Mouse (Mus musculus) liver, embryonic 15.5 days (tissue): ENCODE data around the gene Morn4. TPM values are rescaled to one million over a fixed set of nuclear protein-coding genes. Genes with fewer than 3 reads are reported as not detected.
A peak's percentile ranks its signal among the peaks of the same experiment; 100 is the strongest.

Experiments used
- ATAC-seq: fragments of 200-750 bp; cut with Nextera tagmentation; 2 replicates; pipeline ENCODE4 v1.8.0; 2017; ENCODE audit warnings: moderate number of reproducible peaks, mild to moderate bottlenecking, moderate library complexity; ENCODE audit not compliant: insufficient read depth
- H3K27ac ChIP-seq: fragments of 300-500 bp; sonication (generic); replicated peaks from 2 replicates; pipeline ENCODE4 v1.5.1; 2015; ENCODE audit warnings: mild to moderate bottlenecking, inconsistent platforms
- H3K27me3 ChIP-seq: fragments of 300-500 bp; sonication (generic); 2 replicates; pipeline ENCODE4 v1.6.1; 2015; ENCODE audit warnings: mild to moderate bottlenecking, inconsistent platforms
- H3K36me3 ChIP-seq: fragments of 300-500 bp; sonication (generic); replicated peaks from 2 replicates; pipeline ENCODE4 v1.6.1; 2015; ENCODE audit warnings: moderate library complexity, mild to moderate bottlenecking, inconsistent platforms
- H3K4me1 ChIP-seq: fragments of 300-500 bp; sonication (generic); replicated peaks from 2 replicates; pipeline ENCODE4 v1.6.1; 2015; ENCODE audit warnings: inconsistent platforms
- H3K4me2 ChIP-seq: fragments of 300-500 bp; sonication (generic); 2 replicates; pipeline ENCODE4 v1.6.1; 2015; ENCODE audit warnings: moderate library complexity, mild to moderate bottlenecking, inconsistent platforms
- H3K4me3 ChIP-seq: fragments of 300-500 bp; sonication (generic); replicated peaks from 2 replicates; pipeline ENCODE4 v1.5.1; 2015; ENCODE audit warnings: mild to moderate bottlenecking, inconsistent platforms
- H3K9ac ChIP-seq: fragments of 300-500 bp; sonication (generic); 2 replicates; pipeline ENCODE4 v1.6.1; 2015; ENCODE audit warnings: moderate library complexity, mild to moderate bottlenecking, inconsistent platforms
- H3K9me3 ChIP-seq: fragments of 300-500 bp; sonication (generic); replicated peaks from 2 replicates; pipeline ENCODE4 v1.6.1; 2016; ENCODE audit warnings: inconsistent platforms
- WGBS: fragments of 180-500 bp; shearing (Covaris S2); methylation state at CpG from one replicate; pipeline ENCODE4 v1.1.7; 2015; ENCODE audit warnings: mixed read lengths; ENCODE audit not compliant: insufficient replicate concordance; 5-methylcytosine and 5-hydroxymethylcytosine counted together
- polyA plus RNA-seq: library from polyadenylated mRNA; unstranded; fragments of >200 nt; fragmentation: Nextera tagmentation; extraction: Ambion mirVana; gene quantifications from 2 replicates; pipeline ENCODE4 v1.2.1, GENCODE M21; 2015

Morn4 gene
- polyA plus RNA-seq, 1 experiment from 2014 or later, result 1.4 TPM

DNA sequence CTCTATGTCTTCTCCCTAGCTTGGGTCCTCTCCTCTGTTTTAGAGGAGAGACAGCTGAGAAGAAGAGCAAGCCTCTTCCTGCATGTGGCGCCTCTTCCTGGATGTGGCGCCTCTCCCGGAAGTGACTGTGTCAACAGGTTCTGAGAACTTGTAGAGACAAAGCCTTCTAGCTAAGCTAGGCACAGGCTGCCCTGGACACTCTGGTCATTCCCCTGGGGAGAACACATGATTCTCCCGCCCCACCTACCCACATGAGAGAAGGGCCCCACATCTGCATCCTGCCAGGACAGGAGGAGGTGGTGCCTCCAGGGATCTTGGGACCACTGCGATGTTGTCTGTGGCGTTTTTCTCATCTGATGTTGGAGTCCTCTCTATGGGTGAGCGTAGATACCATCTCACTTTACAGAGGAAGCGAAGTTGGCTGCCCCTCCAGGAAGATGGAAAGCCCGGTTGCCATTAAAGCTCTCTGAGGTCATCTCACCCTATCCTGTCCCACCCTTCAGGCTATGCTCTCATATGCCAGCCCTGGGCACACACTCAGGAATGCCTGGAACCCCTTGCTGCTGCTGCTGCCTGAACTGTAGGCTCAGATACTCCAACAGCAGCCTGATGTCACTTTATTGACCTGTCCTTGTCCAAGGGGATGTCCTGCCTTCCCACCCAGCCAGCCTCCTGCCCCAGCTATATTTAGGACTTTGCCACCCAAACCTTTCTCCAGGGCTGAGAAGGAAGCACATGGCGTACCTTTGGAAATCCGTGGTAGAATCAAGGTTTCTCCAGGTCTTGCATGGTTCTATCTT, 17.5 kb downstream of the Morn4 start:
- WGBS, result 51% methylated on average over 11 of the region's 11 CpGs

GRCm38 (mm10) chr19:42061443-42061842, 24.7 kb downstream of the Morn4 start:
- H3K27me3 ChIP-seq, result no peaks in the 10 kb centered on the region
- peaks cover 5% of the 10 kb centered on the region for H3K4me1 ChIP-seq
- peak overlapping the region; percentile 48 for H3K27ac ChIP-seq
- H3K9me3 ChIP-seq, result no peaks in the 10 kb centered on the region
- H3K9ac ChIP-seq, result no peak overlapping the region
- 64% methylated on average over 7 of the region's 7 CpGs for WGBS
- H3K36me3 ChIP-seq, result 0 out of 2 replicates have a peak, but pooled peaks cover 4% of the 10 kb centered on the region
- ATAC-seq, result peak; percentile 80
- no peak overlapping the region for H3K4me2 ChIP-seq
- H3K4me3 ChIP-seq, result no peak overlapping the region

More for the DNA sequence above, 17.5 kb downstream of the Morn4 start:
- Histone ChIP-seq H3K27me3 (no peaks in the 10 kb centered on the region), H3K4me2 (no peak overlapping the region), H3K36me3 (0 out of 2 replicates have a peak, but pooled peaks cover 7% of the 10 kb centered on the region), H3K9me3 (no peaks in the 10 kb centered on the region), H3K4me1 (no peaks in the 10 kb centered on the region; the same call in 1 of the 2 replicates), H3K4me3 (no peak overlapping the region), H3K9ac (no peak overlapping the region), H3K27ac (no peak overlapping the region)
- ATAC-seq, result no peak

DNA sequence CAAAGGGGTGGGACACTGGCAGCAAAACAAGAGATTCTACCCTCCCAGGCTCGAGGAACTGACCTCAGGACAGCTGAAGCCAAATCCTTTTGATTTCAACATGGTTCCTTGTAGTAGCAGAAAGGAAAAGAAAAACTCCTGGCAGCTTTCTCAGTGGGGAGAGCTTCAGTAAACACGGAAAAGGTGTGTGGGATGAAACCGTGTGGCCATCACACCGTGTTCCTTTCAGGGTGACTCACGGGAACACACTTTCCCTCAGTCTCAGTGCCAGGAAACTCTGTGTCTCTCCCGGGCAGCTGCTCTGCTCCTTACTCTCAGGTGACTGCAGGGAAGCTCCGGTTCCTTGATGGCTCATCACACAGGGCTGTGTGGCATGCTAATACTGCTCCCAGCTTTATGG, 27.7 kb downstream of the Morn4 start:
- Histone ChIP-seq H3K27me3 (no peaks in the 10 kb centered on the region), H3K9ac (no peak overlapping the region), H3K4me3 (no peak overlapping the region), H3K36me3 (0 out of 2 replicates have a peak, but pooled peaks cover 4% of the 10 kb centered on the region), H3K4me1 (peaks cover 5% of the 10 kb centered on the region), H3K4me2 (no peak overlapping the region), H3K27ac (no peak overlapping the region), H3K9me3 (no peaks in the 10 kb centered on the region)
- ATAC-seq, result no peak
- WGBS, result 52% methylated on average over 7 of the region's 7 CpGs

GRCm38 (mm10) chr19:42056719-42057409, 29.3 kb downstream of the Morn4 start:
- no peak for ATAC-seq
- 53% methylated on average over 6 of the region's 6 CpGs for WGBS

DNA sequence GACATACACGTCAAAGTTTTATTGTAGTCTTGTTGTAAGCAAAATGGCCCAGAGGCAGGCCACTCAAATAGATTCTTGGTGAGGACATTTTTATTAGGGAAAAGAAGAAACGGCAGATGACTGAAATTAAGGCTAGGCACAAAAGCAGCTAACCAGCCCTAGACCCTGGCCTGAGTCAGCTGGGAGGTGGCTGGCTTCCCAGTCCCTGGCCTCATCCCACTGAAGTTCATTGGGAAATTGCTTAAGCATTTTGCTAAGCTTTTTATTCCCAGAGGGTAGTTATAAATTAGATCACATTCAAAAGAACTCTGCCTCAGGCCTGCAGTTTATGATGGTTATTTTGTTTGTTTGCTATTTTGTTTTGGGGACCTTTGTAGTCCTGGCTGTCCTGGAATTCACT, 30.3 kb downstream of the Morn4 start:
- Histone ChIP-seq H3K36me3 (no peaks in the 10 kb centered on the region), H3K9me3 (no peaks in the 10 kb centered on the region), H3K27me3 (no peaks in the 10 kb centered on the region), H3K9ac (no peak overlapping the region), H3K4me3 (no peak overlapping the region), H3K4me1 (peaks cover under 1% of the 10 kb centered on the region), H3K27ac (no peak overlapping the region), H3K4me2 (no peak overlapping the region)
- ATAC-seq, result no peak
- 55% methylated on average over 2 of the region's 2 CpGs for WGBS

More at GRCm38 (mm10) chr19:42056719-42057409, 29.3 kb downstream of the Morn4 start:
- Histone ChIP-seq H3K4me1 (peaks cover 5% of the 10 kb centered on the region), H3K27me3 (no peaks in the 10 kb centered on the region), H3K27ac (no peak overlapping the region), H3K9ac (no peak overlapping the region), H3K4me2 (no peak overlapping the region), H3K9me3 (no peaks in the 10 kb centered on the region), H3K4me3 (no peak overlapping the region), H3K36me3 (no peaks in the 10 kb centered on the region)

DNA sequence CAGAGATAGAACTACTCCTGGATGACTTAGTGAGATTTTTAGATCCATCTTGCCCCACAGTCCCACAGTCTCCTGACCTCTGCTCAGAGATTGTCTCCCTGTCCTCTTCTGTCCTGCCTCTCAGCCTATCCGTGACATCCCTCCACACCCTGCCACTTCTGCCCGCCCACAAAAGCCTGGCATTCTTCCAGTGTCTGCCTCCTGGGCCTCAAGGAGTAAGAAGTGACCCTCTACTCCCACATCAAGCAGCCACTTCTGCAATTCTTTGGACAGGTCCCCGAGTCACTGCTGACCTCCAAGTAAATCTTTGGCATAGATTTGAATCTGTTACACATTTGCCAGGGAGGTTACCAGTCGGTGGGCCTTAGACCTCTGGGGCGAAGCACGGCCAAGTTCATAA, 31.9 kb downstream of the Morn4 start:
- no peak overlapping the region for H3K27ac ChIP-seq
- H3K4me1 ChIP-seq, result no peaks in the 10 kb centered on the region
- no peaks in the 10 kb centered on the region for H3K27me3 ChIP-seq
- 55% methylated on average over 6 of the region's 6 CpGs for WGBS
- no peak overlapping the region for H3K4me2 ChIP-seq
- no peaks in the 10 kb centered on the region for H3K36me3 ChIP-seq
- H3K9ac ChIP-seq, result no peak overlapping the region
- no peak for ATAC-seq
- H3K4me3 ChIP-seq, result no peak overlapping the region
- no peaks in the 10 kb centered on the region for H3K9me3 ChIP-seq

DNA sequence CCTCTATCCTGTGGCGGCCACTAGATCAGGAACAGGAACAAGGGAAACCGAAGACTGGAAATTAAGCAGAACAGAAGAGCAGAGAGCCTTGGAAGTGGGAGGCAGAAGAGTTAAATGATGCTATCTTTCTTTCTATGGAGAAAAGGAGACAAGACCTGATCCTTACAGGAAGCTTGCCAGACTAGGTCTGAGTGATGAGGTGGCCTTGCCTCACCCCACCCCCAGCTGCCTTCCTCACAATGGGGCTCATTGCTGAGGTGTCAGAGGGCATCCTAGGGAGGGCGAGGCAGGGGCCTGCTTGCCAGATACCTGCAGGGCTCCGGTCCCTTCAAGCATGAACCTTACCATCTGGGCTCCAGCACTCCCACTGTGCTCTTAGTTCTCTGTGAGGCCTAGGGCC, 34.2 kb downstream of the Morn4 start, which contains the start of gene 4933411K16Rik:
Gene 4933411K16Rik (plus strand): TSS at position 301 of the 400 bp plus-strand sequence.
- 62% methylated on average over 4 of the region's 4 CpGs for WGBS
- no peaks in the 10 kb centered on the region for H3K36me3 ChIP-seq
- no peaks in the 10 kb centered on the region for H3K9me3 ChIP-seq
- H3K27me3 ChIP-seq, result no peaks in the 10 kb centered on the region
- no peak within 1 kb of the TSS for H3K4me3 ChIP-seq
- H3K9ac ChIP-seq, result no peak within 1 kb of the TSS
- no peak within 1 kb of the TSS for H3K4me2 ChIP-seq
- no peak for ATAC-seq
- H3K4me1 ChIP-seq, result no peaks in the 10 kb centered on the region
- no peak within 1 kb of the TSS for H3K27ac ChIP-seq

DNA sequence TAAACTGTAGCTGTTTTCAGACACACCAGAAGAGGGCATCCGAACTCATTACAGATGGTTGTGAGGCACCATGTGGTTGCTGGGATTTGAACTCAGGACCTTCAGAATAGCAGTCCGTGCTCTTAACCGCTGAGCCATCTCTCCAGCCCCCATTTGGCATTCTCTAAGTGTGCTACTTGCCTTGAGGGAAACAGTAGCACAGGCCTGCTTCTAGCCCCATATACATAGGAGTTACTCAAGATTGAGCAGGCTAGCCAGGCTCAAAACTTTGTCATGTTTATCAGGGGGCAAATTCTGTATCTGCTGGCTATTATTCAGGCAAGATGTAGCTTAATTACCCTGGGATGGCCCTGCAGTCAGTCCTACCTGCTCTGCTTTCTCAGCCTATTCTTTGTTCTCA, 34.8 kb downstream of the Morn4 start:
- no peak for ATAC-seq
- Histone ChIP-seq H3K9ac (no peak overlapping the region), H3K27me3 (no peaks in the 10 kb centered on the region), H3K27ac (no peak overlapping the region), H3K36me3 (no peaks in the 10 kb centered on the region), H3K4me2 (no peak overlapping the region), H3K4me3 (no peak overlapping the region), H3K4me1 (no peaks in the 10 kb centered on the region), H3K9me3 (no peaks in the 10 kb centered on the region)
- 67% methylated on average over 3 of the region's 3 CpGs for WGBS

- WGBS, result 37% methylated on average over 1 of the region's 1 CpGs
- no peak for ATAC-seq
- H3K36me3 ChIP-seq, result no peaks in the 10 kb centered on the region
- peak overlapping the region; percentile 46 for H3K27ac ChIP-seq
- no peak overlapping the region for H3K9ac ChIP-seq
- no peaks in the 10 kb centered on the region for H3K4me1 ChIP-seq
- no peaks in the 10 kb centered on the region for H3K27me3 ChIP-seq
- H3K9me3 ChIP-seq, result no peaks in the 10 kb centered on the region
- H3K4me3 ChIP-seq, result no peak overlapping the region
- no peak overlapping the region for H3K4me2 ChIP-seq
These were observed 35.9 kb downstream of the Morn4 start for GRCm38 (mm10) chr19:42050251-42050650.

GRCm38 (mm10) chr19:42045269-42046102, 40.7 kb downstream of the Morn4 start, which contains the start of gene Hoga1:
Gene Hoga1, plus strand, starts transcription at chr19:42045610.
- Histone ChIP-seq H3K9me3 (no peaks in the 10 kb centered on the region), H3K27me3 (peaks cover 4% of the 10 kb centered on the region; the same call in 1 of the 2 replicates), H3K4me2 (peak within 1 kb of the TSS; percentile 62), H3K27ac (peak within 1 kb of the TSS; percentile 72), H3K4me3 (peak within 1 kb of the TSS; percentile 47), H3K9ac (peak within 1 kb of the TSS; percentile 45), H3K36me3 (no peaks in the 10 kb centered on the region), H3K4me1 (0 out of 2 replicates have a peak, but pooled peaks cover 5% of the 10 kb centered on the region)
- peak; percentile 85 for ATAC-seq
- 17% methylated on average over 23 of the region's 23 CpGs for WGBS
